Mouse (Mus musculus): Measurements from ENCODE around the gene Gse1.

Gse1 gene

GRCm38 (mm10) chr8:120630031-120630430 is 401.8 kb downstream of the Gse1 start:
- DNase-seq: no peak

GRCm38 (mm10) chr8:120630848-120631247 is 402.6 kb downstream of the Gse1 start:
- DNase-seq: no peak

Measured in cerebellum, postnatal 14 days (tissue).